In genomic region chr13:116294151-116294461, GRCm38 (mm10) we compare ENCODE assay signal across 9 mouse cellular contexts. TPM values are rescaled to one million over a fixed set of nuclear protein-coding genes. Genes with fewer than 3 reads are reported as not detected.
A peak's percentile ranks its signal among the peaks of the same experiment; 100 is the strongest.
DNase-seq lines count a peak whose midpoint lies in the region; ATAC-seq and TF ChIP-seq lines count a peak whose summit lies in the region.
"Had no signal": no experiment of that assay in that cellular context is flagged by ENCODE, and none has a peak within 500 bp of the region (broad histone marks: within the 10 kb centered on the region; RNA-seq: fewer than 3 reads in every experiment).

No protein-coding gene starts in this region.

- H3K4me3 ChIP-seq in hindbrain, embryonic 12.5 days: no peak overlapping the region
- H3K4me3 ChIP-seq in hindbrain, embryonic 11.5 days (ENCODE audit: low read depth, low read length): no peak overlapping the region
- no peak overlapping the region for H3K4me3 ChIP-seq in embryonic facial prominence, embryonic 11.5 days (ENCODE audit: low read depth, low read length)
- H3K4me3 ChIP-seq in forebrain, postnatal 0 days (ENCODE audit: low read depth, low read length): no peak overlapping the region; the same call in 1 of the 2 replicates
- no peak overlapping the region for H3K4me3 ChIP-seq in midbrain, embryonic 14.5 days (replicated peaks; ENCODE audit: low read depth, low read length)

- no peaks in the 10 kb centered on the region for H3K36me3 ChIP-seq in hindbrain, embryonic 12.5 days
- no peaks in the 10 kb centered on the region for H3K36me3 ChIP-seq in hindbrain, embryonic 11.5 days (ENCODE audit: control insufficient read depth, insufficient read depth, low read length)
- no peaks in the 10 kb centered on the region for H3K36me3 ChIP-seq in embryonic facial prominence, embryonic 11.5 days (replicated peaks; ENCODE audit: control insufficient read depth, insufficient read depth, low read depth, low read length)
- no peaks in the 10 kb centered on the region for H3K36me3 ChIP-seq in forebrain, postnatal 0 days (ENCODE audit: insufficient read depth)
- no peaks in the 10 kb centered on the region for H3K36me3 ChIP-seq in midbrain, embryonic 14.5 days (ENCODE audit: control insufficient read depth, insufficient read depth, low read length)

- H3K4me2 ChIP-seq in hindbrain, embryonic 12.5 days (replicated peaks): peak overlapping the region; percentile 29
- no peak overlapping the region for H3K4me2 ChIP-seq in hindbrain, embryonic 11.5 days (replicated peaks; ENCODE audit: low read depth, low read length)
- H3K4me2 ChIP-seq in embryonic facial prominence, embryonic 11.5 days (ENCODE audit: low read depth, low read length): peak overlapping the region; percentile 36
- peak overlapping the region; percentile 24; the same call in 1 of the 2 replicates for H3K4me2 ChIP-seq in forebrain, postnatal 0 days (ENCODE audit: low read depth)
- H3K4me2 ChIP-seq in midbrain, embryonic 14.5 days (ENCODE audit: low read length): peak overlapping the region; percentile 15; the same call in 1 of the 2 replicates

- no peaks in the 10 kb centered on the region for H3K9me3 ChIP-seq in hindbrain, embryonic 12.5 days (replicated peaks)
- no peaks in the 10 kb centered on the region for H3K9me3 ChIP-seq in hindbrain, embryonic 11.5 days (ENCODE audit: control insufficient read depth, low read length)
- no peaks in the 10 kb centered on the region for H3K9me3 ChIP-seq in embryonic facial prominence, embryonic 11.5 days (replicated peaks; ENCODE audit: control insufficient read depth, low read length)
- H3K9me3 ChIP-seq in forebrain, postnatal 0 days (ENCODE audit: low read length): no peaks in the 10 kb centered on the region
- H3K9me3 ChIP-seq in midbrain, embryonic 14.5 days (ENCODE audit: control insufficient read depth, low read length): no peaks in the 10 kb centered on the region

- ATAC-seq in hindbrain, embryonic 12.5 days (ENCODE audit: low FRiP score): 0 out of 2 replicates have a peak, but pooled peaks have one; percentile 29
- ATAC-seq in hindbrain, embryonic 11.5 days (ENCODE audit: low FRiP score): no peak
- ATAC-seq in embryonic facial prominence, embryonic 11.5 days (replicated peaks; ENCODE audit: insufficient number of reproducible peaks, low FRiP score, low TSS enrichment, low read depth): peak; percentile 57; the same call in 1 of the 2 replicates
- no peak; the same call in 1 of the 2 replicates for ATAC-seq in forebrain, postnatal 0 days
- no peak for ATAC-seq in midbrain, embryonic 14.5 days (ENCODE audit: low FRiP score, low TSS enrichment)

- H3K27me3 ChIP-seq in hindbrain, embryonic 12.5 days: peaks cover 75% of the 10 kb centered on the region
- peaks cover 60% of the 10 kb centered on the region for H3K27me3 ChIP-seq in hindbrain, embryonic 11.5 days (ENCODE audit: control insufficient read depth, insufficient read depth, low read length)
- H3K27me3 ChIP-seq in embryonic facial prominence, embryonic 11.5 days (ENCODE audit: control insufficient read depth, insufficient read depth, low read length): peaks cover 17% of the 10 kb centered on the region
- H3K27me3 ChIP-seq in forebrain, postnatal 0 days (ENCODE audit: insufficient read depth, low read length): peaks cover 64% of the 10 kb centered on the region
- peaks cover 82% of the 10 kb centered on the region for H3K27me3 ChIP-seq in midbrain, embryonic 14.5 days (ENCODE audit: control insufficient read depth, insufficient read depth, low read length)

- no peak overlapping the region for H3K27ac ChIP-seq in hindbrain, embryonic 12.5 days
- no peak overlapping the region for H3K27ac ChIP-seq in hindbrain, embryonic 11.5 days (ENCODE audit: low read depth, low read length)
- H3K27ac ChIP-seq in embryonic facial prominence, embryonic 11.5 days (replicated peaks; ENCODE audit: low read depth, low read length): no peak overlapping the region
- H3K27ac ChIP-seq in forebrain, postnatal 0 days (ENCODE audit: low read depth, low read length): no peak overlapping the region
- no peak overlapping the region for H3K27ac ChIP-seq in midbrain, embryonic 14.5 days (replicated peaks; ENCODE audit: low read depth, low read length)

- no peak for TF ChIP-seq CTCF in forebrain, postnatal 0 days (IDR thresholded peaks at IDR 0.05; ENCODE audit: low read depth)

- no peak overlapping the region for H3K9ac ChIP-seq in hindbrain, embryonic 12.5 days
- no peak overlapping the region for H3K9ac ChIP-seq in hindbrain, embryonic 11.5 days (ENCODE audit: low read depth, low read length)
- H3K9ac ChIP-seq in embryonic facial prominence, embryonic 11.5 days (replicated peaks; ENCODE audit: low read length): no peak overlapping the region
- no peak overlapping the region for H3K9ac ChIP-seq in forebrain, postnatal 0 days
- H3K9ac ChIP-seq in midbrain, embryonic 14.5 days (replicated peaks; ENCODE audit: low read length): no peak overlapping the region

- peaks cover 6% of the 10 kb centered on the region for H3K4me1 ChIP-seq in hindbrain, embryonic 12.5 days
- no peaks in the 10 kb centered on the region for H3K4me1 ChIP-seq in hindbrain, embryonic 11.5 days (replicated peaks; ENCODE audit: control insufficient read depth, insufficient read depth, low read length)
- peaks cover 2% of the 10 kb centered on the region; the same call in 1 of the 2 replicates for H3K4me1 ChIP-seq in embryonic facial prominence, embryonic 11.5 days (ENCODE audit: control insufficient read depth, insufficient read depth, low read length)
- H3K4me1 ChIP-seq in forebrain, postnatal 0 days (ENCODE audit: insufficient read depth): no peaks in the 10 kb centered on the region
- H3K4me1 ChIP-seq in midbrain, embryonic 14.5 days (ENCODE audit: control insufficient read depth, insufficient read depth, low read length): no peaks in the 10 kb centered on the region; the same call in 1 of the 2 replicates

- WGBS in hindbrain, embryonic 12.5 days: under 1% methylated on average over 11 of the region's 11 CpGs
- 0% methylated on average over 11 of the region's 11 CpGs for WGBS in hindbrain, embryonic 11.5 days
- WGBS in embryonic facial prominence, embryonic 11.5 days: 0% methylated on average over 11 of the region's 11 CpGs
- WGBS in forebrain, postnatal 0 days: under 1% methylated on average over 11 of the region's 11 CpGs
- WGBS in midbrain, embryonic 14.5 days: 0% methylated on average over 11 of the region's 11 CpGs

- intact Hi-C loops in left cerebral cortex, postnatal 10 days (cut with DNase I): no loop called here

- no peak for DNase-seq in hindbrain, embryonic 11.5 days (ENCODE audit: low spot score)
- no peak for DNase-seq in embryonic facial prominence, embryonic 11.5 days (ENCODE audit: low spot score)
- DNase-seq in forebrain, postnatal 0 days: peak; percentile 33
- DNase-seq in midbrain, embryonic 14.5 days: peak; percentile 20
- DNase-seq in adipocyte (ENCODE audit: low spot score): no peak
- no peak for DNase-seq in thymus, adult 18-20 months
- no peak for DNase-seq in left cerebral cortex, postnatal 10 days (ENCODE audit: extremely low spot score in 1 of 2, low spot score in 2 of 2)
- DNase-seq: cerebellum, adult 11-12 months had no signal

RNA-seq across cellular contexts. Expression of gene Isl1, which starts 15.4 kb away (rescaled TPM):
- 44.2 and 45.5 TPM in 2 replicates for polyA plus RNA-seq in hindbrain, embryonic 12.5 days (2016; fragmentation: Nextera tagmentation; extraction: Ambion mirVana)
- polyA plus RNA-seq in hindbrain, embryonic 11.5 days (2014; fragmentation: Nextera tagmentation; extraction: Ambion mirVana): 46.5 and 60.5 TPM in 2 replicates
- polyA plus RNA-seq in embryonic facial prominence, embryonic 11.5 days (2014; fragmentation: Nextera tagmentation; extraction: Ambion mirVana): 58.0 and 73.1 TPM in 2 replicates
- total RNA-seq in forebrain, postnatal 0 days (2014; rRNA removed): 54.9 and 62.9 TPM in 2 replicates
- polyA plus RNA-seq in forebrain, postnatal 0 days (2015; fragmentation: Nextera tagmentation; extraction: Ambion mirVana): 39.5 and 46.5 TPM in 2 replicates
- polyA plus RNA-seq in midbrain, embryonic 14.5 days (2014; fragmentation: Nextera tagmentation; extraction: Ambion mirVana): 5.4 and 8.1 TPM in 2 replicates
- 1 to 10 TPM; 1.3 to 2.6 TPM for total RNA-seq in left cerebral cortex, postnatal 10 days (2021)

Comparison
In these comparisons a context has a peak if more than half of its experiments do, and no peak if none do; other contexts are left out.
1. ATAC-seq: peak in hindbrain, embryonic 12.5 days (single experiment) and embryonic facial prominence, embryonic 11.5 days (single experiment); none in hindbrain, embryonic 11.5 days (single experiment), forebrain, postnatal 0 days (single experiment) and midbrain, embryonic 14.5 days (single experiment).
2. DNase-seq: peak in forebrain, postnatal 0 days (single experiment) and midbrain, embryonic 14.5 days (single experiment); none in hindbrain, embryonic 11.5 days (single experiment), embryonic facial prominence, embryonic 11.5 days (single experiment), adipocyte (single experiment), thymus, adult 18-20 months (0 of 2) and left cerebral cortex, postnatal 10 days (0 of 2).